Mouse (Mus musculus) urinary bladder, postnatal 10 days (tissue): ENCODE results near the gene Slc34a1.

Experiments
- DNase-seq: peaks from one replicate; pipeline ENCODE4 v3.0.0; 2022; ENCODE audit warnings: low spot score

Gene Slc34a1

GRCm38 (mm10) chr13:55444286-55444936 is 46.4 kb downstream of the Slc34a1 start:
- no peak for DNase-seq

- DNase-seq = peak; percentile 97
These were observed 46.9 kb downstream of the Slc34a1 start, which contains the start of gene Grk6 for GRCm38 (mm10) chr13:55444937-55445315. TSS of gene Grk6 (plus strand) at chr13:55445072.

GRCm38 (mm10) chr13:55445361-55446091 is 47.5 kb downstream of the Slc34a1 start:
- no peak for DNase-seq

GRCm38 (mm10) chr13:55446483-55447105 is 48.6 kb downstream of the Slc34a1 start:
- DNase-seq = no peak

- no peak for DNase-seq
These were observed 49.6 kb downstream of the Slc34a1 start for GRCm38 (mm10) chr13:55447543-55447943.

- no peak for DNase-seq
These were observed 50.1 kb downstream of the Slc34a1 start for GRCm38 (mm10) chr13:55448131-55448530.

- DNase-seq = no peak
These were observed 51.2 kb downstream of the Slc34a1 start for GRCm38 (mm10) chr13:55449205-55449604.

- no peak for DNase-seq
These were observed 51.9 kb downstream of the Slc34a1 start for GRCm38 (mm10) chr13:55449679-55450441.

- DNase-seq = no peak
These were observed 52.6 kb downstream of the Slc34a1 start for GRCm38 (mm10) chr13:55450511-55450980.

GRCm38 (mm10) chr13:55451296-55451695 is 53.3 kb downstream of the Slc34a1 start:
- DNase-seq = no peak

- DNase-seq = no peak
These were observed 54.0 kb downstream of the Slc34a1 start for GRCm38 (mm10) chr13:55451785-55452549.

GRCm38 (mm10) chr13:55462965-55463364 is 65.0 kb downstream of the Slc34a1 start:
- no peak for DNase-seq

GRCm38 (mm10) chr13:55463399-55464026 is 65.5 kb downstream of the Slc34a1 start:
- DNase-seq = no peak

- DNase-seq = no peak
These were observed 66.3 kb downstream of the Slc34a1 start, which contains the start of gene Prr7 for GRCm38 (mm10) chr13:55464027-55464884. TSS of gene Prr7 (plus strand) at chr13:55464267.

- no peak for DNase-seq
These were observed 67.2 kb downstream of the Slc34a1 start for GRCm38 (mm10) chr13:55465184-55465583.
